Mouse (Mus musculus) CH12.LX (cell line): ENCODE data around the gene Mmgt2. TPM values are rescaled to one million over a fixed set of nuclear protein-coding genes. Genes with fewer than 3 reads are reported as not detected.
A peak's percentile ranks its signal among the peaks of the same experiment; 100 is the strongest.

Experiments
- DNase-seq: peaks from one replicate; pipeline ENCODE4 v3.0.0-alpha.2; 2013; ENCODE audit errors: extremely low read depth
- H3K27ac ChIP-seq: 2 replicates; pipeline ENCODE4 v1.5.1; 2012; ENCODE audit warnings: low read depth, mild to moderate bottlenecking, control low read depth, moderate library complexity; ENCODE audit not compliant: insufficient read depth
- H3K27me3 ChIP-seq: replicated peaks from 2 replicates; pipeline ENCODE3; 2012; ENCODE audit warnings: inconsistent platforms
- H3K36me3 ChIP-seq, 2 experiments: replicated peaks in 1 of 2; 2 replicates each; pipeline versions ENCODE3 to v1.6.1; 2012; ENCODE audit warnings: inconsistent platforms in 1 of 2, low read length in 1 of 2, mild to moderate bottlenecking in 1 of 2, mixed read lengths in 1 of 2, moderate library complexity in 1 of 2; ENCODE audit not compliant: control insufficient read depth in 1 of 2, insufficient read depth in 1 of 2
- H3K4me1 ChIP-seq, 2 experiments: 2 replicates each; pipeline ENCODE4 v1.6.1; 2012; ENCODE audit warnings: inconsistent platforms in 1 of 2, moderate library complexity in 1 of 2; ENCODE audit not compliant: insufficient read depth in 2 of 2, control insufficient read depth in 1 of 2
- H3K4me2 ChIP-seq: 2 replicates; pipeline ENCODE4 v1.6.1; 2012; ENCODE audit warnings: low read depth, mild to moderate bottlenecking, control low read depth; ENCODE audit not compliant: poor library complexity, insufficient read depth, severe bottlenecking
- H3K4me3 ChIP-seq, 3 experiments: fragments of 150-350 bp in 1 of 3; sonication (generic) in 1 of 3; replicated peaks in 1 of 3; 2 replicates each; pipeline versions ENCODE3 to v1.5.1; 2011 to 2012; ENCODE audit warnings: low read depth in 2 of 3, low read length in 2 of 3, mild to moderate bottlenecking in 2 of 3, moderate library complexity in 2 of 3, control low read depth in 1 of 3, improper control_type of control experiment in 1 of 3, inconsistent platforms in 1 of 3, mixed read lengths in 1 of 3; ENCODE audit not compliant: poor library complexity in 1 of 3
- H3K79me2 ChIP-seq: replicated peaks from 2 replicates; pipeline ENCODE4 v1.6.1; 2012; ENCODE audit warnings: mild to moderate bottlenecking, moderate library complexity; ENCODE audit not compliant: control insufficient read depth, poor library complexity, insufficient read depth, severe bottlenecking; ENCODE audit errors: extremely low read depth
- H3K9ac ChIP-seq: 2 replicates; pipeline ENCODE4 v1.6.1; 2012; ENCODE audit warnings: low read depth, mild to moderate bottlenecking, control low read depth, moderate library complexity; ENCODE audit not compliant: insufficient read depth
- H3K9me3 ChIP-seq: replicated peaks from 2 replicates; pipeline ENCODE3; 2012; ENCODE audit warnings: low read length, inconsistent platforms, mixed read lengths
- ELF1 ChIP-seq: IDR thresholded peaks from 2 replicates; pipeline ENCODE4 v1.6.1; 2014; ENCODE audit warnings: low read depth, mild to moderate bottlenecking, inconsistent platforms, low read length, improper control_type of control experiment
- GABPA ChIP-seq: IDR thresholded peaks from 2 replicates; pipeline ENCODE4 v1.6.1; 2012; ENCODE audit warnings: low read depth, low read length, improper control_type of control experiment, inconsistent platforms; ENCODE audit not compliant: insufficient replicate concordance
- HCFC1 ChIP-seq: IDR thresholded peaks from 2 replicates; pipeline ENCODE4 v1.6.1; 2012; ENCODE audit warnings: low read depth, mild to moderate bottlenecking, inconsistent platforms, low read length, improper control_type of control experiment
- IRF4 ChIP-seq: IDR thresholded peaks from 2 replicates; pipeline ENCODE4 v1.6.1; 2014; ENCODE audit warnings: low read depth, mild to moderate bottlenecking, inconsistent platforms, low read length, improper control_type of control experiment
- JUN ChIP-seq: IDR thresholded peaks from 2 replicates; pipeline ENCODE4 v1.6.1; 2011; ENCODE audit warnings: low read depth, mild to moderate bottlenecking, low read length, improper control_type of control experiment, moderate library complexity; ENCODE audit not compliant: insufficient read depth
- MAFK ChIP-seq: IDR thresholded peaks from 2 replicates; pipeline ENCODE4 v1.6.1; 2011; ENCODE audit warnings: low read length, improper control_type of control experiment; ENCODE audit not compliant: insufficient replicate concordance
- MAX ChIP-seq: IDR thresholded peaks from 2 replicates; pipeline ENCODE4 v1.6.1; 2011; ENCODE audit warnings: low read length, improper control_type of control experiment
- MEF2A ChIP-seq: IDR thresholded peaks from 2 replicates; pipeline ENCODE4 v1.6.1; 2014; ENCODE audit warnings: low read depth, mild to moderate bottlenecking, inconsistent platforms, low read length, improper control_type of control experiment, borderline replicate concordance
- MXI1 ChIP-seq: IDR thresholded peaks from 2 replicates; pipeline ENCODE4 v1.6.1; 2011; ENCODE audit warnings: mild to moderate bottlenecking, low read depth, low read length, improper control_type of control experiment
- NELFE ChIP-seq: IDR thresholded peaks from 2 replicates; pipeline ENCODE4 v1.6.1; 2011; ENCODE audit warnings: low read depth, low read length, improper control_type of control experiment
- PAX5 ChIP-seq: IDR thresholded peaks from 2 replicates; pipeline ENCODE4 v1.6.1; 2012; ENCODE audit warnings: low read length, inconsistent platforms, mixed read lengths
- POLR2AphosphoS2 ChIP-seq: IDR thresholded peaks from 2 replicates; pipeline ENCODE4 v1.6.1; 2011; ENCODE audit warnings: low read depth, low read length, improper control_type of control experiment
- RAD21 ChIP-seq: IDR thresholded peaks from 2 replicates; pipeline ENCODE4 v1.6.1; 2011; ENCODE audit warnings: low read depth, mild to moderate bottlenecking, low read length, improper control_type of control experiment, moderate library complexity
- RCOR1 ChIP-seq: conservative IDR thresholded peaks from 2 replicates; pipeline ENCODE4 v1.6.1; 2012; ENCODE audit warnings: low read depth, mild to moderate bottlenecking, inconsistent platforms, low read length, improper control_type of control experiment
- SIN3A ChIP-seq: IDR thresholded peaks from 2 replicates; pipeline ENCODE4 v1.6.1; 2012; ENCODE audit warnings: low read length, improper control_type of control experiment, inconsistent platforms
- TBP ChIP-seq: conservative IDR thresholded peaks from 2 replicates; pipeline ENCODE4 v1.6.1; 2011; ENCODE audit warnings: low read depth, low read length, improper control_type of control experiment
- TCF12 ChIP-seq: IDR thresholded peaks from 2 replicates; pipeline ENCODE4 v1.6.1; 2014; ENCODE audit warnings: low read depth, mild to moderate bottlenecking, inconsistent platforms, low read length, improper control_type of control experiment
- UBTF ChIP-seq: IDR thresholded peaks from 2 replicates; pipeline ENCODE4 v1.6.1; 2012; ENCODE audit warnings: low read depth, mild to moderate bottlenecking, inconsistent platforms, low read length, improper control_type of control experiment, moderate library complexity
- USF1 ChIP-seq: IDR thresholded peaks from 2 replicates; pipeline ENCODE4 v1.6.1; 2014; ENCODE audit warnings: low read depth, mild to moderate bottlenecking, inconsistent platforms, low read length, improper control_type of control experiment
- ZC3H11A ChIP-seq: IDR thresholded peaks from 2 replicates; pipeline ENCODE4 v1.6.1; 2012; ENCODE audit warnings: low read depth, mild to moderate bottlenecking, inconsistent platforms, low read length, improper control_type of control experiment
- ZKSCAN1 ChIP-seq: IDR thresholded peaks from 2 replicates; pipeline ENCODE4 v1.6.1; 2012; ENCODE audit warnings: low read depth, inconsistent platforms, low read length, improper control_type of control experiment, borderline replicate concordance
- ZNF384 ChIP-seq: IDR thresholded peaks from 2 replicates; pipeline ENCODE4 v1.6.1; 2012; ENCODE audit warnings: low read depth, low read length, improper control_type of control experiment, inconsistent platforms
- dilution Hi-C: fragments of 300-500 bp; cut with MboI; formaldehyde crosslinking; loops from 2 replicates; pipeline ENCODE4 v1.14.3; 2020; ENCODE audit warnings: low sequenced_read_pairs; ENCODE audit not compliant: extremely low pct_unique_long_range_greater_than_20kb, extremely low pct_ligation_motif_present
- in situ Hi-C: fragments of 300-500 bp; cut with MboI; formaldehyde crosslinking; loops from 3 replicates; pipeline ENCODE4 v1.14.3; 2019; ENCODE audit warnings: low sequenced_read_pairs, low pct_ligation_motif_present, low pct_unique_long_range_greater_than_20kb, mixed read lengths
- polyA plus RNA-seq: library from polyadenylated mRNA; unstranded; fragments of >175 nt; gene quantifications from 2 replicates; pipeline ENCODE4 v1.2.1, GENCODE M21; 2012; ENCODE audit warnings: low read depth; ENCODE audit not compliant: insufficient read length
- total RNA-seq, 2 experiments: library from RNA; depleted of rRNA; stranded (reverse); fragments of 300-350 nt in 1 of 2; fragments of >200 nt in 1 of 2; gene quantifications; 2 replicates each; pipeline ENCODE4 v1.2.3; 2012 to 2014

The Mmgt2 gene
- total and polyA plus RNA-seq, 3 experiments: 49.2 to 65.9 (median 60.7) TPM

- TF ChIP-seq SIN3A: 0 out of 2 replicates have a peak, but pooled peaks have one; percentile 12
- TF ChIP-seq ZKSCAN1: no peak
- TF ChIP-seq ELF1: no peak
- no peak for TF ChIP-seq ZNF384
- TF ChIP-seq GABPA: no peak
- no peak; the same call in 1 of the 2 replicates for TF ChIP-seq NELFE
- no peak for TF ChIP-seq MAX
- TF ChIP-seq ZC3H11A: no peak
- no peak for TF ChIP-seq PAX5
- peak; percentile 11; the same call in 1 of the 2 replicates for TF ChIP-seq MXI1
- TF ChIP-seq POLR2AphosphoS2: peak; percentile 92
- no peak for TF ChIP-seq HCFC1
- TF ChIP-seq TBP: 0 out of 2 replicates have a peak, but pooled peaks have one; percentile 2
- TF ChIP-seq MEF2A: no peak
- TF ChIP-seq MAFK: no peak
- 0 out of 2 replicates have a peak, but pooled peaks have one; percentile 65 for TF ChIP-seq UBTF
- no peak for TF ChIP-seq RCOR1
- TF ChIP-seq RAD21: no peak
- TF ChIP-seq IRF4: no peak
- no peak for TF ChIP-seq JUN
- TF ChIP-seq USF1: no peak
- no peak for TF ChIP-seq TCF12
- Histone ChIP-seq H3K4me3 (peak overlapping the region; percentile 68 to 90 (median 69)), H3K4me1 (peaks cover 17 to 54% of the 10 kb centered on the region in 2 experiments), H3K27me3 (no peaks in the 10 kb centered on the region), H3K27ac (peak overlapping the region; percentile 34), H3K36me3 (peaks cover 53 to 79% of the 10 kb centered on the region in 2 experiments), H3K9ac (peak overlapping the region; percentile 99), H3K4me2 (peak overlapping the region; percentile 95), H3K9me3 (no peaks in the 10 kb centered on the region), H3K79me2 (peaks cover 28% of the 10 kb centered on the region)
- peak; percentile 46 for DNase-seq
- in situ Hi-C loops (no loop called here), dilution Hi-C loops (no loop called here)
Measured at GRCm38 (mm10) chr11:62604886-62605618, 43.4 kb upstream of the Mmgt2 start.
